Mouse (Mus musculus): ENCODE data around the gene Tmeff1. TPM values are rescaled to one million over a fixed set of nuclear protein-coding genes. Genes with fewer than 3 reads are reported as not detected.

Gene Tmeff1
- total RNA-seq, 2 experiments from 2014 or later = 11.6 to 12.8 TPM

DNA sequence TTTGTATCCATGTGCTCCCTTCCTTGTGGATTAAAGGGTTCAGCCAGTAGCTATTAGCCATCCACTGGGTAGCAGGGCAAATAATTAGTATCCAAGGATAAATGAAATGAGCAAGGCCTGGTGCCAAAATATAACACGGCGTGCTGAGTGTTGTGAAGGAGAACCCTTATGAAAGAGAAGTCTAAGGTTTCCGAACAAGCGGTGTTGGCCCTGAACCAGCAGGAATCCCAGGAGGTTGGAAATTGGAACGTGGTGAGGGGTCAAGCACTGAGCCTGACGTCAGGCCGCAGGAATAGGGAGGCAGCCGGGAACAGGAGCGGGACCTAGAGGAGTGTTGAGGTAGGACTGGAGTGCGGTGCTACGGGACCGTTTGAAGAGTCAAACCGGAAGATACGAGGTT is 25.3 kb upstream of the Tmeff1 start:
- no peak for DNase-seq
- intact Hi-C loops (cut with DNase I) = no loop called here

DNA sequence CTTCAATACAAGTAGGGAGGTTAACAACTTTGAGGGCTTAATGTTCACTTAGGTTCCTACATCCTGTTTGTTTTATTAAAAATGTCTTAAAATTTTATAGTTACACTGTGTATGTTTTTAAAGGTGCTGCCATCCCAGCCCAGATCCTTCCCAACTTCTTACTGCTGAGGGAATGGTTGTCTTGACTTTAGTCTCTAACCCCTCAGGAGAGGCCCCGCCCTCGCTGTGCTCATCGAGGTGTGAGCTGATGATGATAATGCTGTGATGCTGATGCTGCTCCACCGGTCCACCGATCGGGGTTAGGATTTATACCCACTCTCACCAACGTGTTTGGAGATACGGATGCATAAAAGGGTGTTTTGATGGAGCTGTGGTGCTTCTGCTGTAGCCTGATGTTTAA is 23.1 kb upstream of the Tmeff1 start:
- DNase-seq = no peak
- intact Hi-C loops (cut with DNase I) = no loop called here

GRCm38 (mm10) chr4:48564962-48565361 is 20.0 kb upstream of the Tmeff1 start:
- intact Hi-C loops (cut with DNase I) = no loop called here
- no peak for DNase-seq

GRCm38 (mm10) chr4:48576361-48576760 is 8.6 kb upstream of the Tmeff1 start:
- intact Hi-C loops (cut with DNase I) = no loop called here

DNA sequence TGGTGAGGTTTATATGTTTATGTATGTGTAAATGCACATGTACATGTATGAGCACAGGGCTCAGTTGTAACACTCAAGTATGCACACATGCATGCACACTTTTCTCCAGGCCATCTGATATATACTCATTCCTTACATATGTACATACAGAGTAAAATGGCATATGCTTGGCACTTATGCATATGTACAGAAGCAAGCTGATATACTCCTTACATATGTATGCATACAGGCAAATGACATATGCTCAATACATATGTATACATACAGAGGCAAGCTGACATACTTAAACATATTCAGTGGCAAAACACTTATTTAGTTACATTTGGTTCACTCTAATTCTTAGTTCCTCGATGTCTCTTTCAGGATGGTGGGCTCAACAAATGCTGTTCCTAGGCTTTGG is 7.1 kb upstream of the Tmeff1 start:
- intact Hi-C loops (cut with DNase I) = no loop called here
- DNase-seq = no peak

More at GRCm38 (mm10) chr4:48576361-48576760, 8.6 kb upstream of the Tmeff1 start:
- DNase-seq = no peak

DNA sequence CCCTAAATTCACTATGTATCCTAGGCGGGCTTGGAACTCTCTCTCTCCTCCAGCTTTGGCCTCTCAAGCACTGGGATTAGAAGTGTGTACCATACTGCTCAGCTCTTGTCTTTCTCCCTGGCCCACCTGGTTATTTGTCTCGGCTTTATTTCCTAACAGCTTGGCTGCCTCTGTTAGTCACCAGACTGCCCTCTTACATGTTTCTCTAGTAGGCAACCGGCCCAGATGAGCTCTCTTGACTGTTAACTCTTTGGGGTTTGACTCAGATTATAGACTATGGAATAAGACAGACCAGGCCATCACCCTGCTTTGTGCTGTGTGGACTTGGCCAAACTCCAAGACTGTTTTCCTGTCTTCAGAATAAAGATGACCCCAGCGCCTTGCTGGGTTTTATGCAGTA is 6.6 kb upstream of the Tmeff1 start:
- intact Hi-C loops (cut with DNase I) = no loop called here
- peak; percentile 9 to 22 for DNase-seq

- no peak for DNase-seq
- intact Hi-C loops (cut with DNase I) = no loop called here
Observed at GRCm38 (mm10) chr4:48579475-48580110, 5.4 kb upstream of the Tmeff1 start.

DNA sequence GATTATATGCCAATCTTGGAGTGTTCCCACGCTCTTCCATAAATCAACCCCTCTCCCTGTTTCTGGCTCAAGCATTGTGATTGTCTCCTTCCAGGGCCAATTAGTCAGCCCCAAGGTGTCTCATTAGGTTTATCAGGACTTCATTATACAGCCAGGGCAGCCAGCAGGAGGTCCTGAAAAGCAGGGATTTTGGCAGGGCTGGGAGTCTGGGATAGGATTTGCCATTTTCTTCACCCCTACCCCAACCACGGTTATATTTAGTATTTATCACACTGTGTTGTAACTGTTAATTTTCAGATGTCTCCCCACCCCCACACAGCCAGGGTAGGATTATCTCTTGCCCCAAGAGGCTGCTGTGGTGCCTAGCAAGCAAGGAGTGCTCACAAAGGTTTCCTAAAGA is 3.8 kb upstream of the Tmeff1 start:
- DNase-seq = no peak
- intact Hi-C loops (cut with DNase I) = no loop called here

DNA sequence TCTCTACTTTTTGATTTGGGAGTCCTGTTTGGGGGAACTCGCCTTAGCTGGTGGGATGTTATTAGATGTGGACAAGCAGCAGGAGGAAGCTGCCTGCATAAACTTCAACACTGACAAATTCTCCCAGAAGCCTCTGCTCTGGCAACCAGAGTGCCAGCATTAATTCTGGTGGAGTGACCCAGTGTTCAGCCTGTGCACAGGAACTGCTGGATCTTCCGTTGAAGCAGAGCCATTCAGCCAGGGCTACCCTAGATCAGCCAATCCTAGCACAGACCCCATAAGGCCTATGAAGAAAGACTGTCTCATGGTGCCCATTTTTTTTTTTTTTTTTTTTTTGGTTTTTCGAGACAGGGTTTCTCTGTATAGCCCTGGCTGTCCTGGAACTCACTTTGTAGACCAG is 3.0 kb upstream of the Tmeff1 start:
- no peak for DNase-seq
- intact Hi-C loops (cut with DNase I) = no loop called here

DNA sequence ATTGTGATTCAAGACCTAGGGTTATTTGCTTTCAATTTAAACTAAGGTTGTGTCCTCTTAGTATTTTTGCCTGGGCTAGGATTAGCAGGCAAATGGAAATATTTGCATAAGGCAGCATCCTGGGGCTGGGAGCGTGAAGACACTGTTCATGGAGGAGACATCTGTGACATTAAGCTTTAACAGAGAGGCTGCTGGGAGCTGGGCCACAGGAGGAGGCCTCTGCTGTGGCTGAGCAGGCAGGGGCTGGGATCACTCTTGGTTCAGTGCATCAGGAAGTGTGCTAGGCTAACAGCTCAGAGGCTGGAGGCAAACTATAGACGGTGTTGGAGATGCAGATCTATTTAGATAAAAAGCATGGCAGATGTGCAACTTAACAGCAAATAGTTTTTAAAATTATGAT is 2.0 kb upstream of the Tmeff1 start:
- no peak for DNase-seq
- intact Hi-C loops (cut with DNase I) = no loop called here

DNA sequence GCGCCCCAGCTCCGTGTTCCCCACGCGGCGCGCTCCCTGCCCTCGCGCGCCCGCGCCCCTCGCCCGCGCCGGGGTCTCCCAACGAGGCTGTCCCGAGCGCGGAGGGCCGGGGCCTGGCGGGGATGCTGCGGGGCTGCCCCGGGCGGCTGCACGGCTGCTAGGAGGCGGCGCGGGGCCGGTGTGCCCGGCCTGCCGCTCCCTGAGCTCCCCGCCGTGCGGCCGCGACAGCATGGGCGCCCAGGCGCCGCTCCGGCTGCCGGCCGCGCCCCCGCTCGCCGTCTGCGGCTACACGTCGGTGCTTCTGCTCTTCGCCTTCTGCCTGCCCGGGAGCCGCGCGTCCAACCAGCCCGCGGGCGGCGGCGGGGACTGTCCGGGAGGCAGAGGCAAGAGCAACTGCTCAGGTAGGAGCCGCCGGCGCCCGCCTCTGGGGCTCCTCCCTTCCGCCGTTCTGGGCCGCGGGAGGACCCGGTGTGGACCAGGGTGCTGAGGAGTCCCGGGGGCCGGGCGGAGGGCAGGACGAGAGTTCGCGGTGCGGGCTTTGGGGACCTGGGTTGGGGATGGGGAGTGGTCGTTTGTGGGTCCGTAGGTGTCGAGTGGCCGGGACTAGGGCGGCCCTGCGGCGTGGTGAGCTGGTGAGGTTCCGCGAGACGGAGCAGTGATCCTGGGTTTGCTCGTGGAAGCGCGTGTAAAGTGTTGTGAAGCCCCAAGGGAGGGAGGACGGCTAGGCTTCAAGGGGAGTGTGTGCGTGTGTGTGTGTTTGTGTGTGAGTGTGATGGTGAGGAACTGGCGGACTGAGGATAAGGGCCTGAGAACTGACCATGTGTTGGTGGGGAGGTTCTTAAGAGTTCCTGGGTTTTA is 496 bp downstream of the Tmeff1 start:
- DNase-seq = peak; percentile 26 to 37
- intact Hi-C loops (cut with DNase I) = loop anchor here (5.0 kb wide), 2 partner anchors 77 to 97 kb away; partner anchors contain the start of gene Cavin4

GRCm38 (mm10) chr4:48586099-48586821 is 1.3 kb downstream of the Tmeff1 start:
- DNase-seq = peak in 1 of 2 experiments; percentile 18

DNA sequence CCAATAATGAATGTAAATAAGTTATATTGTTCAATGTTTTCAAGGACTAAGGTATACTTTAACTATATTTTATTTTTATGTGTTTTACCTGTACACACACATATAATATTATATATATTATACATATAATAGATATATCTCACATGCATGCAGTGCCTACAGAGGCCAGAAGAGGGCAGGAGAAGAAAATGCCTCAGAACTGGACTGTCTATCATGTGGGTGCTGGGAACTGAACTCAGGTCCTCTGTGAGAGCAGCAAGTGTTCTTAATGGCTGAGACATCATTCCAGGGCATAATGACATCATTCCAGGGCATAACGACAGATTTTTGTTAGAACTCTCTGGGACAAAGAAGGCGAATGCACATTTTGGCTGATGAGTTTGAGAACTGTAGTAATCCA is 2.6 kb downstream of the Tmeff1 start:
- intact Hi-C loops (cut with DNase I) = loop anchor here (5.0 kb wide), 2 partner anchors 75 to 95 kb away; partner anchors contain the start of gene Cavin4
- no peak for DNase-seq

More at GRCm38 (mm10) chr4:48586099-48586821, 1.3 kb downstream of the Tmeff1 start:
- intact Hi-C loops (cut with DNase I) = loop anchor here (5.0 kb wide), 2 partner anchors 76 to 96 kb away; partner anchors contain the start of gene Cavin4

DNA sequence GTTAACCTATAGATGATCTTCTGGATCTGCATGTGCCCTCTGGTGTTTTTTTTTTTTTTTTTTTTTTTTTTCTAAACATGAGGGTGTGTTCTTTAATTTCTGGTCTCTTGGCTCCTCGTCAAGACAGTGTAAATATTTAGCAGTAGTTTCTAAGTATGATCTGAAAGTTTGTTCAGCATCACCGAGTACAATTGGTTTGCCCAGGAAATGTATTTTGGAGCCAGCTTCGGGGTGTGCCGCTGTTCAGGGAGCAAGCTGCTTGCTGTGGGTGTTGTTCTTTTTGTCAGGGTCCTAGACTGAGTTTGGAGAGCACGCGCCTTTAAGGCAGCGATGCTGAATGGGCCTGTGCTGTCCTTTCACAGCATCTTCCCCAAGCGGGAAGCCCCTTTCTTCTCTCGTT is 3.6 kb downstream of the Tmeff1 start:
- intact Hi-C loops (cut with DNase I) = loop anchor here (5.0 kb wide), 2 partner anchors 74 to 94 kb away; partner anchors contain the start of gene Cavin4
- DNase-seq = no peak

GRCm38 (mm10) chr4:48590862-48591261 is 5.9 kb downstream of the Tmeff1 start:
- intact Hi-C loops (cut with DNase I) = no loop called here
- no peak for DNase-seq

DNA sequence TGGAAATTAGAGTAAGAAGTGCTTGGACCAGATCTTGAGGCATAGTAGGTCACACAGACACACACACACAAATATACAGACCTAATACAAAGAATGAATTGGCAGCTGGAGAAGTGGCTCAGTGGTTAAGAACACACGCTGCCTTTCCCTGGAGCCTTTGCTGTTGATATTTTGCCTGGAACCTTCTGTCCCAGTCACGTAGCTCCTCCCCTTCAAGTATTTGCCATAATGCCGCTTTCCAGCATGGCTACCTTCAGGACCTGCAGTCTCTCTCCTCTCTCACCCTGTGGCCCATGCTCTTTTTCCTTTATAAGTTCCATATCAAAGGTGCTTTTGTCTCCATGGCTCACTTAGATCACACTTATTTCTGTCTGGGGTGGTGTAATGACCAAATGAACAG is 6.4 kb downstream of the Tmeff1 start:
- intact Hi-C loops (cut with DNase I) = no loop called here
- DNase-seq = no peak

- DNase-seq = no peak
- intact Hi-C loops (cut with DNase I) = no loop called here
Observed at GRCm38 (mm10) chr4:48592328-48592727, 7.4 kb downstream of the Tmeff1 start.

- intact Hi-C loops (cut with DNase I) = no loop called here
Observed at GRCm38 (mm10) chr4:48592844-48593243, 7.9 kb downstream of the Tmeff1 start.

DNA sequence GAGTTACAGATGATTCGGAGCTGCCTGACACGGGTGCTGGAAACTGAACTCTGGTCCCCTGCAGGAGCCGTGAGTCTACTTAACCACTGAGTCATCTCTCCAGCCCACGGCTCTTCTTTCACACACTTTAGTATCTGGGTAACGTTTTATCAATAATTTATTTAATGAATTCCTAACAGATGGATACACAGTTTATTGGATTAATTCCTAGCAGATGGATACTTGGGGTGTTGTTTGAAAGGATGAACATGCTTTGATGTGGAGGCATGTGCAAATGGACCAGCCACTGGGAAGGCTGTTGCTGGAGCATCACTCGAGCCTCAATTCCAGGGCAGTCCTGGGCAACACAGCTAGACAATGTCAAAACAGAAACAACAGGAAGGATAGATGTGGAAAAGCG is 11.1 kb downstream of the Tmeff1 start:
- intact Hi-C loops (cut with DNase I) = no loop called here
- DNase-seq = no peak

More at GRCm38 (mm10) chr4:48592844-48593243, 7.9 kb downstream of the Tmeff1 start:
- no peak for DNase-seq

GRCm38 (mm10) chr4:48605650-48606049 is 20.7 kb downstream of the Tmeff1 start:
- intact Hi-C loops (cut with DNase I) = no loop called here
- no peak for DNase-seq

- no peak for DNase-seq
- intact Hi-C loops (cut with DNase I) = no loop called here
Observed at GRCm38 (mm10) chr4:48609485-48609884, 24.5 kb downstream of the Tmeff1 start.

All from heart, postnatal 36 days (tissue).